Mouse (Mus musculus): ENCODE measurements around the gene Vamp2.

DNA sequence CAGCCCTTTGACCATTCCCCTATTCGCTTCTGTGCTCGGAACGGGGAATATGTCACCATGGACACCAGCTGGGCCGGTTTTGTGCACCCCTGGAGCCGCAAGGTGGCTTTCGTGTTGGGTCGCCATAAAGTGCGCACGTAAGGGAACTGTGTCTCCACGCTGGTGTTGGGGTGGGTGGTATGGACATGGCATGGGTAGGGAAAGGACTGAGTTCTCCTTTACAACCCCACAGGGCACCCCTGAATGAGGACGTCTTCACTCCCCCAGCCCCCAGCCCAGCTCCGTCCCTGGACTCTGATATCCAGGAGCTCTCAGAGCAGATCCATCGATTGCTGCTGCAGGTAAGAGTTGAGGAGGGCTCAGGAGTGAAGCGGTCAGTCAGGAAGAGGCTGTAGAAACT lies 14.8 kb downstream of the Vamp2 start:
- TF ChIP-seq CTCF (IDR thresholded peaks at IDR 0.05; ENCODE audit: control insufficient read depth, insufficient read depth, insufficient read length): no peak
- TF ChIP-seq MYOG (IDR thresholded peaks at IDR 0.05; ENCODE audit: control insufficient read depth, extremely low read depth, insufficient read length): no peak

All from C2C12 (cell line).